ENCODE assay signal across 9 mouse cellular contexts in the genomic region with DNA sequence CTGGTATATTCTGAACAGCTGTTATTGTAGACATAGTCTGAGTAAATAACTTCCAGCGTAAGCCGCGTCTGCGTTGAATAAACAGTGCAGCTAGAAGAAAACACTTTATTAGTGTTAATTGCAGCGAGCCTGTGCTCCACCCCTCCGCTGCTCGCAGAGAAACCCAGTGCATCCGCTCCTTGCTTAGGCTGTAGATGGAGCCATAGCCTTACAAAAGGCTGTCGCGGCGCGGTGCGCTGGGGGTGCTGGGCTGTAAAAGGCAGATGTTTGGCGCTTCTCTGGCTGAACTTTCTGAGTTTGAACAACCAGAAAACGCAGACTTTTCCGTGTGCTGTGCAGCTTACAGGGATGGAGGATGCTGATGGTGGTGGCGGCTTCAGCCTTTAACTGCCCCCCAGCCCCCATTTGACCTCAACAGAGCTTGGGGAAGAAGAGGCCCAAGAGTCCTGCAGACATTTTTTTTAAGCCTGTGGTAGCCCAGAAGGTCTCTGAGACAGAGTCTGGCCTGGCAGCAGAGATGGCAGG. TPM values are rescaled to one million over a fixed set of nuclear protein-coding genes. Genes with fewer than 3 reads are reported as not detected.
A peak's percentile ranks its signal among the peaks of the same experiment; 100 is the strongest.
DNase-seq lines count a peak whose midpoint lies in the region; ATAC-seq and TF ChIP-seq lines count a peak whose summit lies in the region.
"Had no signal": no experiment of that assay in that cellular context is flagged by ENCODE, and none has a peak within 500 bp of the region (broad histone marks: within the 10 kb centered on the region; RNA-seq: fewer than 3 reads in every experiment).

No protein-coding gene starts in this region.

- no peak for TF ChIP-seq POLR2A in lung, adult 2 months (IDR thresholded peaks at IDR 0.05; ENCODE audit: borderline replicate concordance, extremely low read depth, low read depth, low read length)

- no peak overlapping the region for H3K27ac ChIP-seq in embryonic facial prominence, embryonic 14.5 days (replicated peaks; ENCODE audit: low read depth, low read length)
- H3K27ac ChIP-seq in heart, embryonic 12.5 days (ENCODE audit: poor library complexity, severe bottlenecking) = no peak overlapping the region

- peak; percentile 81 for TF ChIP-seq CTCF in lung, adult 2 months (IDR thresholded peaks at IDR 0.05; ENCODE audit: insufficient read depth, low read length)

- no peaks in the 10 kb centered on the region for H3K9me3 ChIP-seq in embryonic facial prominence, embryonic 14.5 days (ENCODE audit: control insufficient read depth, low read length)
- H3K9me3 ChIP-seq in heart, embryonic 12.5 days (replicated peaks) = no peaks in the 10 kb centered on the region

- no peak overlapping the region for H3K4me3 ChIP-seq in embryonic facial prominence, embryonic 14.5 days (ENCODE audit: low read depth, low read length)
- peak overlapping the region; percentile 25 for H3K4me3 ChIP-seq in heart, embryonic 12.5 days
- no peak overlapping the region for H3K4me3 ChIP-seq in lung, adult 2 months (replicated peaks; ENCODE audit: extremely low read depth, low read depth, low read length)
- H3K4me3 ChIP-seq: erythroblast, embryonic 14.5 days had no signal

- H3K36me3 ChIP-seq in embryonic facial prominence, embryonic 14.5 days (ENCODE audit: control insufficient read depth, insufficient read depth, low read length) = no peaks in the 10 kb centered on the region
- no peaks in the 10 kb centered on the region for H3K36me3 ChIP-seq in heart, embryonic 12.5 days

- peak; percentile 92 for ATAC-seq in embryonic facial prominence, embryonic 14.5 days (ENCODE audit: low read depth)
- ATAC-seq in heart, embryonic 12.5 days (ENCODE audit: insufficient number of reproducible peaks, low FRiP score) = no peak

- H3K4me2 ChIP-seq in embryonic facial prominence, embryonic 14.5 days (ENCODE audit: low read depth, low read length) = peak overlapping the region; percentile 40
- H3K4me2 ChIP-seq in heart, embryonic 12.5 days = peak overlapping the region; percentile 62

- peak overlapping the region; percentile 39; the same call in 1 of the 2 replicates for H3K9ac ChIP-seq in embryonic facial prominence, embryonic 14.5 days (ENCODE audit: low read depth, low read length)
- peak overlapping the region; percentile 46; the same call in 1 of the 2 replicates for H3K9ac ChIP-seq in heart, embryonic 12.5 days

- H3K27me3 ChIP-seq in embryonic facial prominence, embryonic 14.5 days (replicated peaks; ENCODE audit: control insufficient read depth, insufficient read depth, low read length) = peaks cover 4% of the 10 kb centered on the region; the same call in 1 of the 2 replicates
- peaks cover 24% of the 10 kb centered on the region for H3K27me3 ChIP-seq in heart, embryonic 12.5 days (replicated peaks)

- WGBS in embryonic facial prominence, embryonic 14.5 days = 3% methylated on average over 17 of the region's 17 CpGs
- WGBS in heart, embryonic 12.5 days = 8% methylated on average over 17 of the region's 17 CpGs
- 4% methylated on average over 17 of the region's 17 CpGs for WGBS in lung, adult 2 months

- DNase-seq in 416B (ENCODE audit: low read depth) = peak; percentile 54
- peak; percentile 35 for DNase-seq in adipocyte (ENCODE audit: low spot score)
- DNase-seq in embryonic facial prominence, embryonic 14.5 days (ENCODE audit: low spot score) = peak; percentile 92
- DNase-seq in kidney, postnatal 25 days = peak; percentile 61 to 66
- DNase-seq in lung, adult 2 months = peak; percentile 38
- peak; percentile 37 for DNase-seq in ovary, adult 18-20 months (ENCODE audit: low spot score)
- DNase-seq in thymus, postnatal 36 days = peak; percentile 72 to 77

- peaks cover 5% of the 10 kb centered on the region; the same call in 1 of the 2 replicates for H3K4me1 ChIP-seq in embryonic facial prominence, embryonic 14.5 days (ENCODE audit: control insufficient read depth, insufficient read depth, low read length)
- H3K4me1 ChIP-seq in heart, embryonic 12.5 days (replicated peaks) = peaks cover 4% of the 10 kb centered on the region; the same call in 1 of the 2 replicates
- H3K4me1 ChIP-seq in lung, adult 2 months (ENCODE audit: control insufficient read depth, insufficient read depth, low read length) = no peaks in the 10 kb centered on the region

RNA-seq across cellular contexts. Expression of a gene that starts 8.9 kb away (rescaled TPM):
- 57.3 and 58.5 TPM in 2 replicates for polyA plus RNA-seq in embryonic facial prominence, embryonic 14.5 days (2014; fragmentation: Nextera tagmentation; extraction: Ambion mirVana)
- 40.2 and 42.0 TPM in 2 replicates for polyA plus RNA-seq in heart, embryonic 12.5 days (2016; fragmentation: Nextera tagmentation; extraction: Ambion mirVana)
- 29.0 and 41.9 TPM in 2 replicates for polyA plus RNA-seq in lung, adult 2 months (2012; rRNA removed)
- polyA plus RNA-seq: erythroblast, embryonic 14.5 days had no signal

Comparison
In these comparisons a context has a peak if more than half of its experiments do, and no peak if none do; other contexts are left out.
1. DNase-seq: peak in every context shown above with its lines; median percentile 92 in embryonic facial prominence, embryonic 14.5 days; 74 in thymus, postnatal 36 days; 64 in kidney, postnatal 25 days; 54 in 416B; 38 in lung, adult 2 months; 37 in ovary, adult 18-20 months; 35 in adipocyte.